Mouse (Mus musculus): ENCODE data around the gene P3h1.
"Not testable (repeated sequence)": the region's sequence is repeated elsewhere in the genome, so short reads cannot be mapped to it uniquely, and the experiment has no call there.

Gene P3h1

DNA sequence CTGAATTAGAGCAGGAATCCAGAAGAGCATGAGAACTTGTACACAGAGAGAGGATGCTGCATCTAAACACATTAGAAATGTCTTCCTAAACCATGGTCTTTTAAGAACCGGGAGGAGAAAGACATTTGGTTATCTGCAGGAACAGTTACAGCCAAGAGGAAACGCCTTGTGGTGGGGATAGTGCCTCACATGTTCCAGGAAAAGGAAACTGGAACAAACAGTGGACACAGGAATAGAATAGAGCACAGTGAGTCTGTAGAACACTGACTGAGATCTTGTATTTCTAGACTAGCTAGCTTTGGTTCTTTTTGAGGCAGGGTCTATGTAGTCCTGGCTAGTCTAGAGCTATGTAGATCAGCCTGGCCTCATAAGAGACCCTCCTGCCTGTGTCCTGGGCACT lies 42.5 kb downstream of the P3h1 start:
- DNase-seq (ENCODE audit: low read depth, low spot score): no peak

- no peak for DNase-seq (ENCODE audit: low read depth, low spot score)
Observed at GRCm38 (mm10) chr4:119275726-119276125, 43.0 kb downstream of the P3h1 start.

- not testable (repeated sequence) for DNase-seq (ENCODE audit: low read depth, low spot score)
Observed at GRCm38 (mm10) chr4:119278784-119279183, 46.1 kb downstream of the P3h1 start.

- DNase-seq (ENCODE audit: low read depth, low spot score): no peak
Observed at GRCm38 (mm10) chr4:119284861-119285260, 52.1 kb downstream of the P3h1 start.

DNA sequence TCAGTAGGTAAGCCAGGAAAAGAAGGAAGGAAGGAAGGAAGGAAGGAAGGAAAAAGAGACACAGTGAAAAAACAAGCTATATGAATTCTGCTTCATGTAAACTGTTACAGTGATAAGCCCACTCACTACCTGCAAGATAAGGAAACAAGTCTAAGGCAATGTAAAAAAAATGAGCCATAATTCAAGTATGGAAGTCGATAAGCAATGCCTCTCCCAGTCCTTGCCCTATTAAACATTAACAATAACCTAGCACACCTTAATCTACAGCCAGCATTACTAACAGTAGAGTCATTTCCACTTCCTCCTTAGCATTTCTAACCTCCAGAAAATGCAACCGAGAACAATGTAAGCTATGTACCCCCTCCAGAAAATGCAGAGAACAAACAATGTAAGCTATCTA lies 52.6 kb downstream of the P3h1 start:
- DNase-seq (ENCODE audit: low read depth, low spot score): no peak

DNA sequence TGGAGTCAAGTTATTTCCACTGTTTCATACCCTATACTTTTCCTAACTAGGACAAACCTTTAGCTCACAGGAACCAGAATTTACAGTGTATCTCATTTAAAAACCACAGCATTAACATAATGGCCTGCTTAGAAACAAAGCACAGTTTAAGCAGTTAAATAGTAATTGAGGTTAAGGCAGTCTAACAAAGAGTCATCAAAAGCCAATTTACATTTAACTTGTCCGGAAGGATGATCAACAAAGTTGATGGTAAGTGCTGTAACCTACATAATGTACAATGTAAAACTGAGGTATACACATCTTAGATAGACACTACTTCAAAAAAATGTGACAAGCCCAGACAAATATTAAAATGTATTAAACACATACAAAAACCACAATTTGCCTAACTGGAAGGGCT lies 59.2 kb downstream of the P3h1 start:
- no peak for DNase-seq (ENCODE audit: low read depth, low spot score)

DNA sequence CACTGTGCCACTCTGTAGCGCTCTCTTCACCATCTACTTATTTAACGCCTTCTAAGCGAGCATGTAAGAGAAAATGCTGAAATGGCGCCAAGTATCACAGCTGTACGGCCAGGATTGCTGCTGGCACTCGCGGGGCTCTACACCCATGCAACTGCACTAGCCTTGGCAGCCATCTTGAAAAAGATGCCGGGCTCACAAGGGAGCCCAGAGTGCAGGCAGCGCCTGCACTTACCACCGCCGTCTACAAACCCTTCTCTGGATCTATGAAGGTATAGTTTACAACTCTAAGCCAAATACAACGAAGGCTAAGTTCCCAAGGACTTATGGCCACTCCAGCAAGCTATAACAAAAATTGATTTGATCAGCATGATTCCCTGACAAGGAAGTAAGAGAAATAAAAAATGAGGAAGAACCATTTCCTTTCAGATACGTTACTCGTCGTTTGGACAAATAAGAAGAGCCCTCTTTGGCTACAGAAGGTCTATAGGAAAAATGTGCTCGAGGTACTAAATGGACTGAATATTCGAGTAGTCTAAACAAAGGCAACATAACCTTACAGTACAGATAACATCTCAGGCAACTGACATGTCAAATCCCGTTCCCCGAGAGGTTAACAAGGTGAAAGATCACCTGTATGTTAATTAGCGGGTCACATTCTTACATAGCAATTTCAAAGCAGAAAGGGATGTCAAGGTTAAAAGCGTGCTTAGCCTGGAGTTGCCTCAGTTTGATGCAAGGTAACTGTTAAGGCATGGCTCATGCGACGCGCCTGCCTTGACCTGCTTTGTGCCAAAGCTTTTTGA lies 60.3 kb downstream of the P3h1 start:
- DNase-seq (ENCODE audit: low read depth, low spot score): peak; percentile 76

- peak; percentile 44 for DNase-seq (ENCODE audit: low read depth, low spot score)
Observed at GRCm38 (mm10) chr4:119293574-119294258, 61.0 kb downstream of the P3h1 start.

- DNase-seq (ENCODE audit: low read depth, low spot score): peak; percentile 99
Observed at GRCm38 (mm10) chr4:119294415-119295133, 61.9 kb downstream of the P3h1 start, which contains the start of gene Ybx1. Gene Ybx1, minus strand, starts transcription at chr4:119294604.

DNA sequence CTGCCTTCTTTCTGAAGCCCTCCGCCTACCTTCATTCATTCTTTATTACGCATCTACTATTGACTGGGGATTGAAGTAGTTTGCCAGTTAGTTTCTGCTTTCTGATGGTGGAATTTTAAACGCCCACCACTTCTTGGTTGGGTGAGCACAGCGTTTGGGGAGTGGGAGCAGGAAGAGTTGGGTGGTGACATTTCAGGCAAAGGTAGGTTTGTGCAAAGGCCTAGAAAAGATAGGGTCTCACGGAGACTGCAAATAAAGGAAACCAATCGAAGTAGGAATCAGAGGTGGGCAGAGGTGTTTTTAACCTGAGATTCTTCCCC lies 62.4 kb downstream of the P3h1 start:
- DNase-seq (ENCODE audit: low read depth, low spot score): no peak

GRCm38 (mm10) chr4:119297361-119297760 lies 64.6 kb downstream of the P3h1 start:
- DNase-seq (ENCODE audit: low read depth, low spot score): peak; percentile 84

All from A20 (cell line).